Comparison of ENCODE assay signal across 8 mouse cellular contexts in the genomic region with DNA sequence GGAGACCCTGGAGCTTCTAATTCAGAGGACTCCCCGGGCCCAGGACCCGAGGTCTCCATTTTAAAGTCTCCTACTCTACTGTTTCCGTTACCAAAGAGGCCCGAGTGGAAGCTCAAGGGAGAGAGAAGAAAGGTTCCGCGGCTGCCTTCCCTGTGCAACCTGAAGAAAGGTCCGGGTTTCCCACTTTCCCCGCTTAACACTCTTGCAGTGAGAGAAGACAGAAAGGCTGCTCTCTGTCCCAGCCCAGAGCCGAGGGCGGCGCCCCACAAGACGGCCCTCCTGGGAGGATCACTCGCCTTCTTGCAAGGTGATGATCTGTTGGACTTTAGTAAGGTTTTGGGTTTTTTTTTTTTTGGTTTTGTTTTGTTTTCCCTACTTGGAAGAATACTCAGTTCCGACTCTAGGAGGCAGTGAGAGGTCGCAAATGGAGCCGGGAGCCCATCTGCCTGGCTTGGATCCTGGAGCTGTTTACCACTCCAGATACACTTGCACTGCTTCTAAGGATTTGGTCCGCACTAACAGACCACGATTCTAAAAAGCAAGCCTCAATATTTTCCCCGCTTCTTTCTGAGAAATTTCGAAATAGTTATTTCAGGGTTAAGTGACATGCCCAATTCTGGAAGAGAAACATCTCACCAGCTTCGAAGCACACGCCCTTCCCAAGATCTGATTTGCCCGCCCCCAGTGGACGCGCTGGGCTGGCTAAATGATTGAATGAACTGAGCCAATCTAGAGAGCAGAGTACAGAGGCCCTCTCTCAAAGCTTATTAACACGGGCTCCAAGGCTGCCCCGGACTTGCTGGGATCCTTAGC. TPM values are rescaled to one million over a fixed set of nuclear protein-coding genes. Genes with fewer than 3 reads are reported as not detected.
DNase-seq lines count a peak whose midpoint lies in the region; ATAC-seq and TF ChIP-seq lines count a peak whose summit lies in the region.

Gene Tmem242 (minus strand): TSS at position 101 of the 813 bp plus-strand sequence.

- 0 out of 2 replicates have a peak, but pooled peaks have one; percentile 21 for TF ChIP-seq EP300 in CH12.LX (IDR thresholded peaks at IDR 0.05; ENCODE audit: low read length)

- dilution Hi-C loops in CH12.LX (cut with MboI; ENCODE audit: extremely low pct_ligation_motif_present, extremely low pct_unique_long_range_greater_than_20kb, low sequenced_read_pairs) = no loop called here

- in situ Hi-C loops in CH12.LX (cut with MboI; ENCODE audit: low pct_ligation_motif_present, low pct_unique_long_range_greater_than_20kb, low sequenced_read_pairs) = loop anchor here (25.0 kb wide), 2 partner anchors 472 to 572 kb away; no protein-coding TSS in a partner anchor

- TF ChIP-seq RAD21 in CH12.LX (IDR thresholded peaks at IDR 0.05; ENCODE audit: low read depth, low read length) = peak; percentile 92

- peaks cover 3% of the 10 kb centered on the region for H3K9me3 ChIP-seq in CH12.LX (replicated peaks; ENCODE audit: low read length)
- no peaks in the 10 kb centered on the region for H3K9me3 ChIP-seq in forebrain, embryonic 11.5 days (ENCODE audit: control insufficient read depth, low read length)
- no peaks in the 10 kb centered on the region for H3K9me3 ChIP-seq in heart, embryonic 16.5 days (replicated peaks; ENCODE audit: control insufficient read depth, low read length)
- no peaks in the 10 kb centered on the region for H3K9me3 ChIP-seq in liver, embryonic 15.5 days (replicated peaks)
- H3K9me3 ChIP-seq in neural tube, embryonic 12.5 days = no peaks in the 10 kb centered on the region

- peak within 1 kb of the TSS; percentile 72 to 91 (median 72) for H3K4me3 ChIP-seq in CH12.LX (replicated peaks in 1 of 3; ENCODE audit: low read depth in 2 of 3, low read length in 2 of 3, poor library complexity in 1 of 3)
- peak within 1 kb of the TSS; percentile 50 for H3K4me3 ChIP-seq in forebrain, embryonic 11.5 days (ENCODE audit: low read depth, low read length)
- H3K4me3 ChIP-seq in heart, embryonic 16.5 days (ENCODE audit: low read length) = peak within 1 kb of the TSS; percentile 63
- H3K4me3 ChIP-seq in liver, embryonic 15.5 days (replicated peaks) = peak within 1 kb of the TSS; percentile 66
- H3K4me3 ChIP-seq in neural tube, embryonic 12.5 days = peak within 1 kb of the TSS; percentile 66

- peak; percentile 94 for TF ChIP-seq POLR2A in CH12.LX (IDR thresholded peaks at IDR 0.05; ENCODE audit: low read depth, low read length)

- H3K79me2 ChIP-seq in CH12.LX (replicated peaks; ENCODE audit: control insufficient read depth, extremely low read depth, insufficient read depth, poor library complexity, severe bottlenecking) = peaks cover 9% of the 10 kb centered on the region; the same call in 1 of the 2 replicates

- peak; percentile 90 for ATAC-seq in forebrain, embryonic 11.5 days (replicated peaks; ENCODE audit: low FRiP score)
- peak; percentile 87 for ATAC-seq in heart, embryonic 16.5 days (replicated peaks; ENCODE audit: extremely low read depth, insufficient read depth, low FRiP score)
- ATAC-seq in liver, embryonic 15.5 days (ENCODE audit: insufficient read depth) = peak; percentile 82
- ATAC-seq in neural tube, embryonic 12.5 days (ENCODE audit: low FRiP score, low read depth) = peak; percentile 90

- H3K36me3 ChIP-seq in CH12.LX (replicated peaks in 1 of 2; ENCODE audit: control insufficient read depth in 1 of 2, insufficient read depth in 1 of 2, low read length in 1 of 2) = peaks cover 10 to 26% of the 10 kb centered on the region in 2 experiments
- no peaks in the 10 kb centered on the region for H3K36me3 ChIP-seq in forebrain, embryonic 11.5 days (ENCODE audit: control insufficient read depth, insufficient read depth, low read length)
- H3K36me3 ChIP-seq in heart, embryonic 16.5 days (ENCODE audit: control insufficient read depth, insufficient read depth) = peaks cover 3% of the 10 kb centered on the region; the same call in 1 of the 2 replicates
- H3K36me3 ChIP-seq in liver, embryonic 15.5 days (replicated peaks) = 0 out of 2 replicates have a peak, but pooled peaks cover 3% of the 10 kb centered on the region
- 0 out of 2 replicates have a peak, but pooled peaks cover 3% of the 10 kb centered on the region for H3K36me3 ChIP-seq in neural tube, embryonic 12.5 days

- peaks cover 3% of the 10 kb centered on the region for H3K27me3 ChIP-seq in CH12.LX (replicated peaks)
- H3K27me3 ChIP-seq in forebrain, embryonic 11.5 days (ENCODE audit: control insufficient read depth, insufficient read depth, low read length) = no peaks in the 10 kb centered on the region
- H3K27me3 ChIP-seq in heart, embryonic 16.5 days (ENCODE audit: control insufficient read depth, insufficient read depth, low read length) = no peaks in the 10 kb centered on the region
- H3K27me3 ChIP-seq in liver, embryonic 15.5 days = 0 out of 2 replicates have a peak, but pooled peaks cover 10% of the 10 kb centered on the region
- H3K27me3 ChIP-seq in neural tube, embryonic 12.5 days (replicated peaks) = no peaks in the 10 kb centered on the region

- H3K9ac ChIP-seq in CH12.LX (ENCODE audit: insufficient read depth, low read depth) = peak within 1 kb of the TSS; percentile 95
- peak within 1 kb of the TSS; percentile 70 for H3K9ac ChIP-seq in forebrain, embryonic 11.5 days (ENCODE audit: low read length)
- peak within 1 kb of the TSS; percentile 86 for H3K9ac ChIP-seq in heart, embryonic 16.5 days (ENCODE audit: low read length)
- peak within 1 kb of the TSS; percentile 68 for H3K9ac ChIP-seq in liver, embryonic 15.5 days
- H3K9ac ChIP-seq in neural tube, embryonic 12.5 days = peak within 1 kb of the TSS; percentile 82

- no peak within 1 kb of the TSS for H3K27ac ChIP-seq in CH12.LX (ENCODE audit: insufficient read depth, low read depth)
- no peak within 1 kb of the TSS for H3K27ac ChIP-seq in forebrain, embryonic 11.5 days (ENCODE audit: low read depth, low read length)
- peak within 1 kb of the TSS; percentile 67 for H3K27ac ChIP-seq in heart, embryonic 16.5 days (ENCODE audit: low read length)
- peak within 1 kb of the TSS; percentile 78 for H3K27ac ChIP-seq in liver, embryonic 15.5 days (replicated peaks)
- no peak within 1 kb of the TSS for H3K27ac ChIP-seq in neural tube, embryonic 12.5 days

- whole genome bisulfite sequencing in forebrain, embryonic 11.5 days = under 1% methylated on average over 27 of the region's 27 CpGs
- WGBS in heart, embryonic 16.5 days = under 1% methylated on average over 27 of the region's 27 CpGs
- 2% methylated on average over 27 of the region's 27 CpGs for WGBS in liver, embryonic 15.5 days (ENCODE audit: insufficient replicate concordance)
- WGBS in neural tube, embryonic 12.5 days = under 1% methylated on average over 27 of the region's 27 CpGs

- peak within 1 kb of the TSS; percentile 100 for H3K4me2 ChIP-seq in CH12.LX (ENCODE audit: insufficient read depth, low read depth, poor library complexity, severe bottlenecking)
- peak within 1 kb of the TSS; percentile 48 for H3K4me2 ChIP-seq in forebrain, embryonic 11.5 days (ENCODE audit: low read depth, low read length, severe bottlenecking)
- H3K4me2 ChIP-seq in heart, embryonic 16.5 days (ENCODE audit: low read depth, low read length) = peak within 1 kb of the TSS; percentile 85
- peak within 1 kb of the TSS; percentile 77 for H3K4me2 ChIP-seq in liver, embryonic 15.5 days
- peak within 1 kb of the TSS; percentile 74 for H3K4me2 ChIP-seq in neural tube, embryonic 12.5 days (replicated peaks)

- peak in 1 of 2 experiments; percentile 81; a peak in 2 of 4 replicates for TF ChIP-seq CTCF in CH12.LX (conservative IDR thresholded peaks at IDR 0.05 in 1 of 2, IDR thresholded peaks at IDR 0.05 in 1 of 2; ENCODE audit: low read depth in 2 of 2, low read length in 2 of 2)

- H3K4me1 ChIP-seq in CH12.LX (ENCODE audit: control insufficient read depth in 1 of 2, insufficient read depth in 2 of 2) = peaks cover 3 to 31% of the 10 kb centered on the region in 2 experiments; a peak in 3 of 4 replicates
- no peaks in the 10 kb centered on the region for H3K4me1 ChIP-seq in forebrain, embryonic 11.5 days (replicated peaks; ENCODE audit: control insufficient read depth, insufficient read depth, low read length)
- H3K4me1 ChIP-seq in heart, embryonic 16.5 days (ENCODE audit: control insufficient read depth, insufficient read depth, low read length) = peaks cover 14% of the 10 kb centered on the region
- peaks cover 21% of the 10 kb centered on the region for H3K4me1 ChIP-seq in liver, embryonic 15.5 days (replicated peaks)
- peaks cover 12% of the 10 kb centered on the region; the same call in 1 of the 2 replicates for H3K4me1 ChIP-seq in neural tube, embryonic 12.5 days

- DNase-seq in CH12.LX (ENCODE audit: extremely low read depth) = peak; percentile 90
- DNase-seq in c-Kit-positive CD71-positive TER-119-negative erythroid progenitor cells, embryonic 14.5 days (ENCODE audit: low read depth) = peak; percentile 90
- peak; percentile 93 for DNase-seq in forebrain, embryonic 11.5 days (ENCODE audit: low spot score)
- DNase-seq in kidney, postnatal 36 days = peak; percentile 91 to 92
- DNase-seq in telencephalon, adult 2 months (ENCODE audit: low read depth, low spot score) = peak; percentile 91

TF ChIP-seq in CH12.LX, 34 proteins besides CTCF, POLR2A, EP300 and RAD21 (continues in another document):
- TF ChIP-seq MEF2A (IDR thresholded peaks at IDR 0.05; ENCODE audit: borderline replicate concordance, low read depth, low read length) = peak; percentile 80
- TF ChIP-seq JUN (IDR thresholded peaks at IDR 0.05; ENCODE audit: insufficient read depth, low read depth, low read length) = no peak
- no peak for TF ChIP-seq MAFK (IDR thresholded peaks at IDR 0.05; ENCODE audit: insufficient replicate concordance, low read length)
- 0 out of 2 replicates have a peak, but pooled peaks have one; percentile 70 for TF ChIP-seq UBTF (IDR thresholded peaks at IDR 0.05; ENCODE audit: low read depth, low read length)
- TF ChIP-seq CHD2 (IDR thresholded peaks at IDR 0.05; ENCODE audit: low read length) = peak; percentile 48; the same call in 1 of the 2 replicates
- TF ChIP-seq HCFC1 (IDR thresholded peaks at IDR 0.05; ENCODE audit: low read depth, low read length) = peak; percentile 92
- TF ChIP-seq USF2 (conservative IDR thresholded peaks at IDR 0.05; ENCODE audit: low read depth, low read length) = no peak; the same call in 1 of the 2 replicates
- TF ChIP-seq USF1 (IDR thresholded peaks at IDR 0.05; ENCODE audit: low read depth, low read length) = no peak
- 0 out of 2 replicates have a peak, but pooled peaks have one; percentile 46 for TF ChIP-seq MAZ (IDR thresholded peaks at IDR 0.05; ENCODE audit: low read depth, low read length)

RNA-seq across cellular contexts. Expression of gene Tmem242, which starts in this region (rescaled TPM):
- 68.9 and 76.2 TPM in 2 replicates for total RNA-seq in CH12.LX (2012; rRNA removed)
- total RNA-seq in CH12.LX (2014; rRNA removed) = 83.1 and 99.1 TPM in 2 replicates
- 80.4 and 82.1 TPM in 2 replicates for polyA plus RNA-seq in CH12.LX (2012; ENCODE audit: insufficient read length, low read depth)
- polyA plus RNA-seq in forebrain, embryonic 11.5 days (2014; fragmentation: Nextera tagmentation; extraction: Ambion mirVana) = 140 and 141 TPM in 2 replicates
- polyA plus RNA-seq in heart, embryonic 16.5 days (2015; fragmentation: Nextera tagmentation; extraction: Ambion mirVana) = 123 and 126 TPM in 2 replicates
- 34.4 and 38.5 TPM in 2 replicates for polyA plus RNA-seq in liver, embryonic 15.5 days (2015; fragmentation: Nextera tagmentation; extraction: Ambion mirVana)
- polyA plus RNA-seq in neural tube, embryonic 12.5 days (2016; fragmentation: Nextera tagmentation; extraction: Ambion mirVana) = 106 and 123 TPM in 2 replicates

Comparison
In these comparisons a context has a peak if more than half of its experiments do, and no peak if none do; other contexts are left out.
1. H3K27ac ChIP-seq: peak in heart, embryonic 16.5 days (single experiment) and liver, embryonic 15.5 days (single experiment); none in CH12.LX (single experiment), forebrain, embryonic 11.5 days (single experiment) and neural tube, embryonic 12.5 days (single experiment).
2. H3K4me2 ChIP-seq: peak in every context shown above with its lines; median percentile 100 in CH12.LX; 85 in heart, embryonic 16.5 days; 77 in liver, embryonic 15.5 days; 74 in neural tube, embryonic 12.5 days; 48 in forebrain, embryonic 11.5 days.
3. Peak in every context shown above with its lines, with median percentiles within 50 percentile points of each other: DNase-seq, H3K4me3 ChIP-seq, H3K9ac ChIP-seq and ATAC-seq.